Comparison of ENCODE assay signal across 19 mouse cellular contexts in the genomic region with DNA sequence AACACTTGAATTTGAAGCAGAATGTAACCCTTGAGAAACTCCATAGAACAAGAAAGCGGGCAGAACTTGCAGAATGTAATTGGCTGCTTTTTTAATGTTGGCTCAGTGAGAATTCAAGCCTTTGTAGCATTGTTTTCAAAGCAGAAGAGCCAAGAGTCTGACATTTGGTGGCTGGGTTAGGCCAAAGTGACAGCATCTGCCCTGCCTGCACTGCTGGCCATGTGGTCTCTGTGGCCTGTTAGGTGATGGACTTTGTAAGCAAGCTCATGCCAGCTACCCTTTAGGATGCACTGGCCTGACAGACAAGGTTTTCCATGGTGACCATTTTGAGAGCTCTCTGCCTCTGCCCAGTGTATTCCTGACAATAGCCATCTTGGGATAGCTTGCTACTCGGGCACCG.
DNase-seq lines count a peak whose midpoint lies in the region; ATAC-seq and TF ChIP-seq lines count a peak whose summit lies in the region.
"Had no signal": no experiment of that assay in that cellular context is flagged by ENCODE, and none has a peak within 500 bp of the region (broad histone marks: within the 10 kb centered on the region; RNA-seq: fewer than 3 reads in every experiment).

No protein-coding gene starts in this region.

- TF ChIP-seq POLR2A in myocyte (IDR thresholded peaks at IDR 0.05; ENCODE audit: insufficient read length, low read depth), result peak; percentile 16

- 74% methylated on average over 3 of the region's 3 CpGs for WGBS in neural tube, embryonic 15.5 days
- WGBS in hindbrain, embryonic 10.5 days, result 92% methylated on average over 3 of the region's 3 CpGs

- DNase-seq in gastrocnemius, adult 2 months, result no peak
- no peak for DNase-seq in gastrocnemius, postnatal 25 days
- no peak for DNase-seq in left cerebral cortex, adult 2 months (ENCODE audit: extremely low spot score in 1 of 2, low spot score in 2 of 2)
- no peak for DNase-seq in left cerebral cortex, postnatal 14 days (ENCODE audit: low spot score in 2 of 2)
- DNase-seq in neural tube, embryonic 10.5 days (ENCODE audit: extremely low spot score, low spot score), result no peak
- no peak for DNase-seq in hindbrain, embryonic 10.5 days (ENCODE audit: low spot score)
- DNase-seq: adrenal gland, adult 2 months; adrenal gland, postnatal 10 days; adrenal gland, postnatal 25 days; cerebellum, adult 11-12 months; cerebellum, adult 2 months; cerebellum, adult 9-10 months; cerebellum, postnatal 10 days; cerebellum, postnatal 25 days; forebrain, postnatal 0 days had no signal

- peaks cover 37% of the 10 kb centered on the region for H3K79me2 ChIP-seq in myocyte (ENCODE audit: control insufficient read depth, insufficient read depth)

- H3ac ChIP-seq in myocyte (ENCODE audit: control insufficient read depth, insufficient read length), result no peak overlapping the region

- no peak overlapping the region for H3K4me3 ChIP-seq in gastrocnemius, adult 2 months
- H3K4me3 ChIP-seq in left cerebral cortex, adult 2 months, result no peak overlapping the region
- no peak overlapping the region for H3K4me3 ChIP-seq in neural tube, embryonic 15.5 days (replicated peaks)
- no peak overlapping the region for H3K4me3 ChIP-seq in myocyte
- H3K4me3 ChIP-seq in hindbrain, embryonic 10.5 days, result no peak overlapping the region
- H3K4me3 ChIP-seq: forebrain, embryonic 13.5 days; forebrain, embryonic 15.5 days had no signal

- peaks cover 25% of the 10 kb centered on the region for H3K36me3 ChIP-seq in neural tube, embryonic 15.5 days
- peaks cover 57% of the 10 kb centered on the region for H3K36me3 ChIP-seq in myocyte (ENCODE audit: control insufficient read depth, insufficient read depth)
- peaks cover 61% of the 10 kb centered on the region for H3K36me3 ChIP-seq in hindbrain, embryonic 10.5 days

- H3K4me1 ChIP-seq in neural tube, embryonic 15.5 days, result peaks cover 26% of the 10 kb centered on the region
- H3K4me1 ChIP-seq in hindbrain, embryonic 10.5 days (replicated peaks), result peaks cover 52% of the 10 kb centered on the region

- no peaks in the 10 kb centered on the region for H3K9me3 ChIP-seq in neural tube, embryonic 15.5 days (replicated peaks)
- H3K9me3 ChIP-seq in hindbrain, embryonic 10.5 days, result no peaks in the 10 kb centered on the region
- H3K9me3 ChIP-seq: forebrain, embryonic 13.5 days; forebrain, embryonic 15.5 days had no signal

- no peaks in the 10 kb centered on the region for H3K27me3 ChIP-seq in neural tube, embryonic 15.5 days (replicated peaks)
- no peaks in the 10 kb centered on the region for H3K27me3 ChIP-seq in myocyte (ENCODE audit: control insufficient read depth, insufficient read depth, insufficient read length)
- peaks cover 55% of the 10 kb centered on the region for H3K27me3 ChIP-seq in hindbrain, embryonic 10.5 days (ENCODE audit: insufficient read depth, poor library complexity, severe bottlenecking)
- H3K27me3 ChIP-seq: forebrain, embryonic 13.5 days; forebrain, embryonic 15.5 days had no signal

- intact Hi-C loops in gastrocnemius, adult 2 months (cut with DNase I), result no loop called here
- intact Hi-C loops in left cerebral cortex, adult 2 months (cut with DNase I), result no loop called here
- intact Hi-C loops in left cerebral cortex, postnatal 14 days (cut with DNase I), result no loop called here

- H3K9ac ChIP-seq in neural tube, embryonic 15.5 days (replicated peaks), result no peak overlapping the region
- H3K9ac ChIP-seq: forebrain, embryonic 13.5 days; forebrain, embryonic 15.5 days; forebrain, postnatal 0 days had no signal

- ATAC-seq in neural tube, embryonic 15.5 days (ENCODE audit: low FRiP score), result no peak
- ATAC-seq: forebrain, embryonic 13.5 days; forebrain, embryonic 15.5 days had no signal

- TF ChIP-seq CTCF in gastrocnemius, adult 2 months (IDR thresholded peaks at IDR 0.05), result no peak
- TF ChIP-seq CTCF in left cerebral cortex, adult 2 months (IDR thresholded peaks at IDR 0.05), result no peak

- no peak overlapping the region for H3K4me2 ChIP-seq in neural tube, embryonic 15.5 days
- H3K4me2 ChIP-seq in myocyte (ENCODE audit: low read depth), result no peak overlapping the region
- H3K4me2 ChIP-seq: forebrain, embryonic 13.5 days; forebrain, embryonic 15.5 days had no signal

- peak overlapping the region; percentile 86 for H3K27ac ChIP-seq in gastrocnemius, adult 2 months
- peak overlapping the region; percentile 13; the same call in 1 of the 2 replicates for H3K27ac ChIP-seq in left cerebral cortex, adult 2 months
- 0 out of 2 replicates have a peak overlapping the region, but pooled peaks have one; percentile 18 for H3K27ac ChIP-seq in neural tube, embryonic 15.5 days (replicated peaks)
- H3K27ac ChIP-seq in hindbrain, embryonic 10.5 days, result no peak overlapping the region
- H3K27ac ChIP-seq: forebrain, embryonic 13.5 days; forebrain, embryonic 15.5 days had no signal

TF ChIP-seq in myocyte, 11 proteins besides CTCF, POLR2A, EP300 and RAD21:
- TF ChIP-seq E2F4 (IDR thresholded peaks at IDR 0.05; ENCODE audit: insufficient read depth), result no peak
- TF ChIP-seq POLR2AphosphoS2 (IDR thresholded peaks at IDR 0.05; ENCODE audit: insufficient read length, low read depth), result peak; percentile 56
